In genomic region chr5:99839661-99840060, GRCm38 (mm10) we compare ENCODE assay signal across 24 mouse cellular contexts.
DNase-seq lines count a peak whose midpoint lies in the region; ATAC-seq and TF ChIP-seq lines count a peak whose summit lies in the region.
"Had no signal": no experiment of that assay in that cellular context is flagged by ENCODE, and none has a peak within 500 bp of the region (broad histone marks: within the 10 kb centered on the region; RNA-seq: fewer than 3 reads in every experiment).

No protein-coding gene starts in this region.

- no peak overlapping the region for H3K4me3 ChIP-seq in hindbrain, embryonic 10.5 days
- H3K4me3 ChIP-seq in hindbrain, embryonic 11.5 days (ENCODE audit: low read depth, low read length) = no peak overlapping the region
- peak overlapping the region; percentile 23; the same call in 1 of the 2 replicates for H3K4me3 ChIP-seq in testis, adult 2 months (ENCODE audit: control insufficient read depth, low read depth, low read length)
- H3K4me3 ChIP-seq: embryonic facial prominence, embryonic 10.5 days; embryonic facial prominence, embryonic 12.5 days; forebrain, embryonic 13.5 days; forebrain, embryonic 15.5 days had no signal

- peak overlapping the region; percentile 57; the same call in 1 of the 2 replicates for H3K27ac ChIP-seq in hindbrain, embryonic 10.5 days
- no peak overlapping the region for H3K27ac ChIP-seq in hindbrain, embryonic 11.5 days (ENCODE audit: low read depth, low read length)
- no peak overlapping the region for H3K27ac ChIP-seq in testis, adult 2 months (ENCODE audit: control insufficient read depth, insufficient read depth, low read depth, low read length)
- H3K27ac ChIP-seq: embryonic facial prominence, embryonic 10.5 days; embryonic facial prominence, embryonic 12.5 days; forebrain, embryonic 13.5 days; forebrain, embryonic 15.5 days had no signal

- H3K4me1 ChIP-seq in hindbrain, embryonic 10.5 days (replicated peaks) = peaks cover 29% of the 10 kb centered on the region
- H3K4me1 ChIP-seq in hindbrain, embryonic 11.5 days (replicated peaks; ENCODE audit: control insufficient read depth, insufficient read depth, low read length) = no peaks in the 10 kb centered on the region
- H3K4me1 ChIP-seq in testis, adult 2 months (ENCODE audit: control insufficient read depth, insufficient read depth, low read length) = peaks cover 8% of the 10 kb centered on the region
- H3K4me1 ChIP-seq: embryonic facial prominence, embryonic 10.5 days; embryonic facial prominence, embryonic 12.5 days; forebrain, embryonic 15.5 days had no signal

- H3K27me3 ChIP-seq in hindbrain, embryonic 10.5 days (ENCODE audit: insufficient read depth, poor library complexity, severe bottlenecking) = 0 out of 2 replicates have a peak, but pooled peaks cover 6% of the 10 kb centered on the region
- no peaks in the 10 kb centered on the region for H3K27me3 ChIP-seq in hindbrain, embryonic 11.5 days (ENCODE audit: control insufficient read depth, insufficient read depth, low read length)
- no peaks in the 10 kb centered on the region for H3K27me3 ChIP-seq in testis, adult 2 months (ENCODE audit: control insufficient read depth, insufficient read depth, low read length)
- H3K27me3 ChIP-seq: CH12.LX; embryonic facial prominence, embryonic 12.5 days; forebrain, embryonic 13.5 days; forebrain, embryonic 15.5 days had no signal

- H3K36me3 ChIP-seq in hindbrain, embryonic 10.5 days = no peaks in the 10 kb centered on the region
- H3K36me3 ChIP-seq in hindbrain, embryonic 11.5 days (ENCODE audit: control insufficient read depth, insufficient read depth, low read length) = no peaks in the 10 kb centered on the region
- no peaks in the 10 kb centered on the region for H3K36me3 ChIP-seq in testis, adult 2 months (ENCODE audit: control insufficient read depth, insufficient read depth, low read length)
- H3K36me3 ChIP-seq: embryonic facial prominence, embryonic 10.5 days; embryonic facial prominence, embryonic 12.5 days; forebrain, embryonic 15.5 days; G1E had no signal

- intact Hi-C loops in heart, postnatal 36 days (cut with DNase I) = no loop called here

- H3K9me3 ChIP-seq in hindbrain, embryonic 10.5 days = no peaks in the 10 kb centered on the region
- no peaks in the 10 kb centered on the region for H3K9me3 ChIP-seq in hindbrain, embryonic 11.5 days (ENCODE audit: control insufficient read depth, low read length)
- H3K9me3 ChIP-seq: embryonic facial prominence, embryonic 10.5 days; embryonic facial prominence, embryonic 12.5 days; forebrain, embryonic 13.5 days; forebrain, embryonic 15.5 days had no signal

- no peak overlapping the region for H3K4me2 ChIP-seq in hindbrain, embryonic 11.5 days (replicated peaks; ENCODE audit: low read depth, low read length)
- H3K4me2 ChIP-seq: embryonic facial prominence, embryonic 12.5 days; forebrain, embryonic 13.5 days; forebrain, embryonic 15.5 days had no signal

- no peak for TF ChIP-seq POLR2A in testis, adult 2 months (IDR thresholded peaks at IDR 0.05; ENCODE audit: control insufficient read depth, low read depth, low read length)

- peak; percentile 85 for DNase-seq in heart, adult 11 months
- DNase-seq in heart, postnatal 36 days = no peak
- no peak for DNase-seq in hindbrain, embryonic 10.5 days (ENCODE audit: low spot score)
- DNase-seq in hindbrain, embryonic 11.5 days (ENCODE audit: low spot score) = no peak
- DNase-seq in testis, postnatal 10 days (ENCODE audit: low spot score) = no peak
- DNase-seq: adrenal gland, adult 8-10 months; adrenal gland, postnatal 14 days; adrenal gland, postnatal 36 days; B cell, adult 2 months; cerebellum, adult 11-12 months; cerebellum, adult 2 months; cerebellum, adult 9-10 months; cerebellum, postnatal 10 days; cerebellum, postnatal 25 days had no signal

- no peak for TF ChIP-seq CTCF in testis, adult 2 months (IDR thresholded peaks at IDR 0.05; ENCODE audit: control insufficient read depth, insufficient read depth, insufficient replicate concordance, low read depth, low read length)

- no peak for ATAC-seq in hindbrain, embryonic 11.5 days (ENCODE audit: low FRiP score)
- ATAC-seq: activated CD4-positive, CD25-positive, alpha-beta regulatory T cell, adult 4 months; CD4-positive, CD25-positive, alpha-beta regulatory T cell, adult 4 months; forebrain, embryonic 13.5 days; forebrain, embryonic 15.5 days; Patski had no signal

- no peak overlapping the region for H3K9ac ChIP-seq in hindbrain, embryonic 11.5 days (ENCODE audit: low read depth, low read length)
- H3K9ac ChIP-seq: embryonic facial prominence, embryonic 12.5 days; forebrain, embryonic 13.5 days; forebrain, embryonic 15.5 days had no signal

- WGBS in hindbrain, embryonic 10.5 days = 93% methylated on average over 11 of the region's 11 CpGs
- 94% methylated on average over 11 of the region's 11 CpGs for WGBS in hindbrain, embryonic 11.5 days
